Mouse (Mus musculus): Measurements from ENCODE around the gene Lfng. TPM values are rescaled to one million over a fixed set of nuclear protein-coding genes. Genes with fewer than 3 reads are reported as not detected.

The Lfng gene
- total RNA-seq (2012; rRNA removed) (8.6 and 14.1 TPM in 2 replicates), polyA plus RNA-seq (2012; ENCODE audit: insufficient read depth in 1 of 2, insufficient read length in 2 of 2, low read depth in 1 of 2, low replicate concordance in 2 of 2, missing spikeins in 1 of 2) (10 to 100 TPM in 1 of 2 experiments, not detected in 1; 11.2 TPM)

DNA sequence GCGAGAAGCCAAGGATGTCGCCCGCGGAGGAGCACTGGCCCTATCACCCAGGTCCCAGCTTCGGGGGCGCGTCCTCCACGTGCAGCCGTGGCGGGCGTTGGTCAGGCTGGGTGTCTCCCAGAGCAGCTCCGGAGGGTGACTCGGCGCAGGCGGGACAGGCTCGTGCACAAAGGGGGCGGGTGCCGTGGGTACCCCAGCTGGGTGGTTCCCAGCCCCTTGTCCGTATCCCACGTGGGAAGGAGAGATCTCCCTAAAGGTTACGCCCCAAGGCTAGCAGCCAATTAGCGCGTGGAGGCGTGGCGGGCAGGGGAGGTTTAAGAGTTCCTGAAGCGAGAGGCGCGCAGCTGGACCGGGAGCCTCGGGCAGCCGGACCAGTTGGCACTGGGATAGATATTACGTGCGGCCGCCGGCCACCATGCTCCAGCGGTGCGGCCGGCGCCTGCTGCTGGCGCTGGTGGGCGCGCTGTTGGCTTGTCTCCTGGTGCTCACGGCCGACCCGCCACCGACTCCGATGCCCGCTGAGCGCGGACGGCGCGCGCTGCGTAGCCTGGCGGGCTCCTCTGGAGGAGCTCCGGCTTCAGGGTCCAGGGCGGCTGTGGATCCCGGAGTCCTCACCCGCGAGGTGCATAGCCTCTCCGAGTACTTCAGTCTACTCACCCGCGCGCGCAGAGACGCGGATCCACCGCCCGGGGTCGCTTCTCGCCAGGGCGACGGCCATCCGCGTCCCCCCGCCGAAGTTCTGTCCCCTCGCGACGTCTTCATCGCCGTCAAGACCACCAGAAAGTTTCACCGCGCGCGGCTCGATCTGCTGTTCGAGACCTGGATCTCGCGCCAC is at the start of gene Lfng:
TSS of gene Lfng (plus strand) at position 320 of the 835 bp plus-strand sequence.
- Histone ChIP-seq H3K27ac (ENCODE audit: control insufficient read depth, low read depth, low read length) (peak within 1 kb of the TSS; percentile 37), H3K4me1 (ENCODE audit: control insufficient read depth in 1 of 2, insufficient read depth in 2 of 2, low read length in 2 of 2) (peaks cover 0 to 8% of the 10 kb centered on the region in 2 experiments; a peak in 2 of 4 replicates), H3K79me2 (ENCODE audit: control insufficient read depth, insufficient read depth, low read length, poor library complexity) (peaks cover 6% of the 10 kb centered on the region), H3K36me3 (ENCODE audit: control insufficient read depth in 1 of 2, insufficient read depth in 2 of 2, low read length in 2 of 2) (peaks cover 0 to 7% of the 10 kb centered on the region in 2 experiments; a peak in 2 of 4 replicates), H3K9ac (ENCODE audit: control insufficient read depth, low read depth, low read length, poor library complexity, severe bottlenecking) (peak within 1 kb of the TSS; percentile 70), H3K27me3 (ENCODE audit: control insufficient read depth in 1 of 2, insufficient read depth in 2 of 2, low read length in 2 of 2) (peaks cover 3 to 4% of the 10 kb centered on the region in 2 experiments; a peak in 2 of 4 replicates), H3K4me3 (ENCODE audit: control insufficient read depth in 1 of 2, insufficient read depth in 1 of 2, low read depth in 2 of 2, low read length in 2 of 2) (peak within 1 kb of the TSS; percentile 73 to 74), H3K9me3 (replicated peaks; ENCODE audit: insufficient read depth, low read length) (no peaks in the 10 kb centered on the region)
- DNase-seq (ENCODE audit: low read depth, low spot score) = peak; percentile 93
- TF ChIP-seq ZMIZ1 (IDR thresholded peaks at IDR 0.05; ENCODE audit: low read depth, low read length) (peak; percentile 97), SMC3 (IDR thresholded peaks at IDR 0.05; ENCODE audit: low read depth, low read length) (no peak), HCFC1 (IDR thresholded peaks at IDR 0.05; ENCODE audit: low read depth, low read length) (no peak), KAT2A (conservative IDR thresholded peaks at IDR 0.05; ENCODE audit: low read depth, low read length) (no peak), USF1 (IDR thresholded peaks at IDR 0.05; ENCODE audit: low read depth, low read length) (peak; percentile 64; the same call in 1 of the 2 replicates), TBP (IDR thresholded peaks at IDR 0.05; ENCODE audit: low read depth, low read length) (peak; percentile 94), GABPA (IDR thresholded peaks at IDR 0.05; ENCODE audit: low read depth, low read length) (no peak), NELFE (IDR thresholded peaks at IDR 0.05; ENCODE audit: low read depth, low read length) (peak; percentile 94), CHD2 (IDR thresholded peaks at IDR 0.05; ENCODE audit: low read length) (no peak), BHLHE40 (IDR thresholded peaks at IDR 0.05; ENCODE audit: borderline replicate concordance, low read depth, low read length) (0 out of 2 replicates have a peak, but pooled peaks have one; percentile 26), ZC3H11A (IDR thresholded peaks at IDR 0.05; ENCODE audit: low read depth, low read length) (no peak), USF2 (IDR thresholded peaks at IDR 0.05; ENCODE audit: borderline replicate concordance in 1 of 2, insufficient read depth in 1 of 2, low read depth in 1 of 2, low read length in 2 of 2) (no peak), TAL1 (IDR thresholded peaks at IDR 0.05; ENCODE audit: low read length) (no peak), MYC (IDR thresholded peaks at IDR 0.05; ENCODE audit: low read depth, low read length) (no peak), MAX (IDR thresholded peaks at IDR 0.05; ENCODE audit: low read length) (peak; percentile 70; the same call in 1 of the 2 replicates), MXI1 (IDR thresholded peaks at IDR 0.05; ENCODE audit: low read depth, low read length) (peak; percentile 95), MEF2A (IDR thresholded peaks at IDR 0.05; ENCODE audit: extremely low read depth, insufficient replicate concordance, low read depth, low read length, poor library complexity, severe bottlenecking) (no peak), RCOR1 (IDR thresholded peaks at IDR 0.05; ENCODE audit: low read depth, low read length) (no peak), MAZ (IDR thresholded peaks at IDR 0.05; ENCODE audit: low read depth, low read length) (peak; percentile 37), ELF1 (IDR thresholded peaks at IDR 0.05; ENCODE audit: low read depth, low read length) (no peak), NRF1 (IDR thresholded peaks at IDR 0.05; ENCODE audit: insufficient read depth, low read depth, low read length, poor library complexity, severe bottlenecking) (0 out of 2 replicates have a peak, but pooled peaks have one; percentile 33), SIN3A (IDR thresholded peaks at IDR 0.05; ENCODE audit: low read length) (peak; percentile 69; the same call in 1 of the 2 replicates), E2F4 (IDR thresholded peaks at IDR 0.05; ENCODE audit: borderline replicate concordance, low read depth, low read length) (no peak), UBTF (IDR thresholded peaks at IDR 0.05; ENCODE audit: borderline replicate concordance, insufficient read depth, low read depth, low read length) (peak; percentile 81; the same call in 1 of the 2 replicates), EP300 (IDR thresholded peaks at IDR 0.05; ENCODE audit: low read depth in 1 of 2, low read length in 2 of 2) (no peak), POLR2AphosphoS2 (IDR thresholded peaks at IDR 0.05; ENCODE audit: low read length) (peak; percentile 72; the same call in 1 of the 2 replicates), CTCF (IDR thresholded peaks at IDR 0.05 in 2 of 3, conservative IDR thresholded peaks at IDR 0.05 in 1 of 3; ENCODE audit: control insufficient read depth in 1 of 3, insufficient read depth in 1 of 3, low read depth in 2 of 3, low read length in 3 of 3, poor library complexity in 1 of 3, severe bottlenecking in 1 of 3) (no peak; a peak in 1 of 6 replicates), POLR2AphosphoS5 (IDR thresholded peaks at IDR 0.05; ENCODE audit: borderline replicate concordance, low read depth, low read length) (no peak), JUND (IDR thresholded peaks at IDR 0.05; ENCODE audit: low read depth, low read length) (no peak), POLR2A (IDR thresholded peaks at IDR 0.05; ENCODE audit: control insufficient read depth in 1 of 2, insufficient read depth in 1 of 2, low read depth in 1 of 2, low read length in 2 of 2, poor library complexity in 1 of 2) (peak; percentile 91 to 95), MAFK (IDR thresholded peaks at IDR 0.05; ENCODE audit: borderline replicate concordance, low read depth, low read length) (no peak), CHD1 (IDR thresholded peaks at IDR 0.05; ENCODE audit: low read depth, low read length) (no peak), ZKSCAN1 (IDR thresholded peaks at IDR 0.05; ENCODE audit: low read depth, low read length) (no peak), RAD21 (IDR thresholded peaks at IDR 0.05; ENCODE audit: low read depth, low read length) (no peak)

Data from MEL (cell line).